Mouse (Mus musculus): ENCODE measurements around the gene Plekhb1.

Gene Plekhb1

GRCm38 (mm10) chr7:100662231-100662630 lies at the start of gene Plekhb1:
TSS of gene Plekhb1 (minus strand) at chr7:100662414.
- in situ Hi-C loops (cut with MseI, MboI) = no loop called here

- in situ Hi-C loops (cut with MseI, MboI) = no loop called here
These were observed 44.8 kb upstream of the Plekhb1 start for GRCm38 (mm10) chr7:100706883-100707480.

- in situ Hi-C loops (cut with MseI, MboI) = no loop called here
These were observed 44.1 kb upstream of the Plekhb1 start, which contains the start of gene Fam168a for GRCm38 (mm10) chr7:100706143-100706841. TSS of gene Fam168a (plus strand) at chr7:100706635.

GRCm38 (mm10) chr7:100699771-100700770 lies 37.9 kb upstream of the Plekhb1 start:
- in situ Hi-C loops (cut with MseI, MboI) = no loop called here

GRCm38 (mm10) chr7:100693199-100693598 lies 31.0 kb upstream of the Plekhb1 start:
- in situ Hi-C loops (cut with MseI, MboI) = no loop called here

- in situ Hi-C loops (cut with MseI, MboI) = no loop called here
These were observed 26.3 kb upstream of the Plekhb1 start for GRCm38 (mm10) chr7:100688471-100688870.

- in situ Hi-C loops (cut with MseI, MboI) = no loop called here
These were observed 23.1 kb upstream of the Plekhb1 start for GRCm38 (mm10) chr7:100685061-100686030.

- in situ Hi-C loops (cut with MseI, MboI) = no loop called here
These were observed 22.3 kb upstream of the Plekhb1 start for GRCm38 (mm10) chr7:100684538-100684937.

- in situ Hi-C loops (cut with MseI, MboI) = no loop called here
These were observed 21.9 kb upstream of the Plekhb1 start for GRCm38 (mm10) chr7:100684081-100684480.

- in situ Hi-C loops (cut with MseI, MboI) = no loop called here
These were observed 21.0 kb upstream of the Plekhb1 start for GRCm38 (mm10) chr7:100683241-100683640.

- in situ Hi-C loops (cut with MseI, MboI) = no loop called here
These were observed 18.9 kb upstream of the Plekhb1 start for GRCm38 (mm10) chr7:100681132-100681531.

GRCm38 (mm10) chr7:100678948-100679880 lies 17.0 kb upstream of the Plekhb1 start:
- in situ Hi-C loops (cut with MseI, MboI) = no loop called here

GRCm38 (mm10) chr7:100678052-100678451 lies 15.8 kb upstream of the Plekhb1 start:
- in situ Hi-C loops (cut with MseI, MboI) = no loop called here

GRCm38 (mm10) chr7:100674941-100675340 lies 12.7 kb upstream of the Plekhb1 start:
- in situ Hi-C loops (cut with MseI, MboI) = no loop called here

- in situ Hi-C loops (cut with MseI, MboI) = no loop called here
These were observed 11.2 kb upstream of the Plekhb1 start for GRCm38 (mm10) chr7:100673452-100673851.

- in situ Hi-C loops (cut with MseI, MboI) = no loop called here
These were observed 8.4 kb upstream of the Plekhb1 start for GRCm38 (mm10) chr7:100670646-100671045.

- in situ Hi-C loops (cut with MseI, MboI) = no loop called here
These were observed 1.6 kb upstream of the Plekhb1 start for GRCm38 (mm10) chr7:100663729-100664304.

- in situ Hi-C loops (cut with MseI, MboI) = no loop called here
These were observed 976 bp upstream of the Plekhb1 start for GRCm38 (mm10) chr7:100663190-100663589.

GRCm38 (mm10) chr7:100661264-100661663 lies 950 bp downstream of the Plekhb1 start:
- in situ Hi-C loops (cut with MseI, MboI) = no loop called here
